Mouse (Mus musculus) brain, embryonic 14.5 days (tissue): ENCODE measurements around the gene Polr2h.

ENCODE experiments used
- CTCF ChIP-seq: fragments of 200-500 bp; IDR thresholded peaks from 2 replicates; pipeline ENCODE4 v1.5.1; 2012; ENCODE audit warnings: inconsistent platforms, mild to moderate bottlenecking, moderate library complexity, borderline replicate concordance; ENCODE audit not compliant: insufficient read depth, insufficient read length; ENCODE audit errors: extremely low read depth
- POLR2A ChIP-seq: fragments of 200-500 bp; IDR thresholded peaks from 2 replicates; pipeline ENCODE4 v1.6.1; 2012; ENCODE audit warnings: mild to moderate bottlenecking, inconsistent platforms, borderline replicate concordance; ENCODE audit not compliant: poor library complexity, insufficient read depth, insufficient read length, severe bottlenecking; ENCODE audit errors: extremely low read depth

DNA sequence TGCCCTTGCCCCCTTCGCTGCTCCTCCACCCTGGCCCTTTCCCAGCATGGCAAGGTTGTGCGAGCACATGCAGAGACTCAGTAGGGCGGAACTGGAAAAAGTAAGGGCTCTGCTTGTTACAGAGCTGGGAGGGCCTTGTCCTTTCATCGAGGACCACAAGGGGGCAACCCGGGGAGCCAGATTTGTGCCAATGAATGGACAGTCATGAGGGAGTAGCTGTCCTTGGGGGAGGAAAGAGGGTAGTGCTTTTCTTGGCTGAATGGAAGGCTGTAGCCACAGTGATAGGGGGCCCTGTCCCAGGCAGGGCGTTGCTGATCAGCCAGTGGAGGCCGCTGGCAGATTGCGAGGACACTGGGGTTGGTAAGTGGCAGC is 15.0 kb upstream of the Polr2h start:
- TF ChIP-seq CTCF (peak; percentile 83), POLR2A (no peak)
